Mouse (Mus musculus) forelimb bud, embryonic 11.5 days (tissue): Measurements from ENCODE around the gene Btaf1.
A peak's percentile ranks its signal among the peaks of the same experiment; 100 is the strongest.

Source experiments
- DNase-seq: peaks from one replicate; pipeline ENCODE4 v3.0.0-alpha.2; 2012; ENCODE audit warnings: low read depth, low spot score

Btaf1 gene

DNA sequence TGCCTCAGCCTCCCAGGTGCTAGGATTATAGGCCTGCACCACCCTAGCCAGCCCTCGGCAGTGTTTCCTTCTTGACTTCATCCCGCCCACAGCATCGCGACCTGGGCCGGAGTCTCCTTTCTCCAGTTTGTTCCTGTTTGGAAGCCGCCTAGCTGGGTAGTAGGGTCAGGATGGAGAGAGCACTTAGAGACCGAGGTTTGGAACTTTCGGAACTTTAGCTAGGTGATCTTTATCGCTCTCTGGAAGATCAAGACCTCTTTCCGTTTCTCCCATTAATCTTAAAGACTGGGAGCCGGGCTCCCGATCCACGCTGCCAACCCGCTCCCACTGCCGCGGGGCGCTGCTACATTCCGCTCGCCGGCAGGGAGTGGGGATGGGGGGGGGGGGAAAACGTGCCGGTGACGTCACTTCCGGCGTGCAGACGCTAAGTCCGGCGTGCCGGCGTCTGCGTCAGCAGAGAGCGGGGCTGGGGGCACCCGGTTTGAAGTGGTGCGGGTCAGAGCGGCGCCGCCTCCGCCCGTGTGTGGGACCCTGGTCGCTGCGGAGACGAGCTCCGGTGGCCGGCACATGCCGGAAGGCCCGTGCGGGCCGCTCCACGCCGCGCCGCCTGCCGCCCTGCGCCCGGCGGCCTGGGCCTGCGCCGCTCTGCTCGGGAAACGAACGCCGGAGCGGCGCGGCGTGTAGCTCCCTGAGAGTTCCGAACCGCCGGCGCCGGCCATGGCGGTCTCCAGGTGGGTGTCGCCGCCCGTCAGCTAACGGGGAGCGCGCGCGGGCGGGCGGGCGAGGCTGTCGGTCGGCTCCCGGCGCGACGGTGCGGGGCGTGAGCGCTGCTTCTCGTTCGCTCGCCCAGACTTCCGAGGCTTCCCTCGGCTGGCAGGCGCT lies at the start of gene Btaf1:
Gene Btaf1, plus strand, starts transcription at position 409 of the 882 bp plus-strand sequence.
- peak; percentile 91 for DNase-seq

DNA sequence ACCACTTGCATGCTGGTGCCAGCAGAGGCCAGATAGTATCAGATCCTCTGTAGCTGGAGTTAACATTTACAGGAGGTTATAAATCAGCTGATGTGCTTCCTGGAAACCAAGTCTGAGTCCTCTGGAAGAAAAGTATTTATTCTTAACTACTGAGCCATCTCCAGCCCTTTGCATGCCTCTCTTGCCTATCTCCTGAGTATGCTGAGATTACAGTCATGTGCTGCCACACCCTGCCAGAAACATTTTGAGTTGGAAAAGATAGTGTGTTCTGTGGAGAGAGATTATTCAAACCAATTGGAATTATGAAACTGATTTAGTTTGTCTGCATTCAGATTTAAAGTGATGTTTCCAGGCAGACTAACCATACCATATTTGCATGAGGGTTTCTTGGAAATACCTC lies 48.5 kb upstream of the Btaf1 start:
- DNase-seq: no peak

DNA sequence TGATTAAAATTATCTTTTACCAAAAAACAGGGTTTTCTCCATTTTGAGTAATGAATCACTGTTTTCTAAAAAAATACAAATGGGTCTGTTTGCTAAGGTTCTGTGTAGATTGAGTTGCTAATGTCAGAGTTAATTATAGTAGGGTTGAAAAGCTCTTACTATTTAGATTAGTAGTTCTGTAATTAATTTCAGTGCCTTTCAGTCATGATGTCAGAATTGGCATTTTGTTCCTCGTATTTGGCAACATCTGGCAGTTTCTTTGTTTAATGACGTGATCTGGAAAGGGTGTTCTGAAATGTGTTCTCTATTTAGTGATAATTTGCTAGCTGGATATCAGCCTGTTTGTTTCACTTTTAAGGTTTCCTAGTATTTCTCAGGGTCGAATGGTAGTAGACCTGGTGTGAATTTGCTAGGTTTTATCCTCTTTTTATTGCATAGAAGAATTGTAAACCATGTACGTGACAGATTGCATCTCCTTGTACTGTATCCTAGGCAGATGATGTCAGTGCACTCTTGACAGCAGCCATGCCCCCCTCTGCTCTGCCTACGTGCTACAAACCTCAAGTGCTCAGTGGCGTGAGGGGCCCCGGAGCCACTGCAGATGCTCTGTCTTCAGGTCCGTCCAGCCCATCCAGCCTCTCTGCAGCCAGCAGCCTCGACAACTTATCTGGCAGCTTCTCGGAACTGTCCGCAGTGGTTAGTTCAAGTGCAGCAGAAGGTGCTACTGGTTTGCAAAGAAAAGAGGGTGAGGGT lies 47.0 kb upstream of the Btaf1 start:
- DNase-seq: no peak

DNA sequence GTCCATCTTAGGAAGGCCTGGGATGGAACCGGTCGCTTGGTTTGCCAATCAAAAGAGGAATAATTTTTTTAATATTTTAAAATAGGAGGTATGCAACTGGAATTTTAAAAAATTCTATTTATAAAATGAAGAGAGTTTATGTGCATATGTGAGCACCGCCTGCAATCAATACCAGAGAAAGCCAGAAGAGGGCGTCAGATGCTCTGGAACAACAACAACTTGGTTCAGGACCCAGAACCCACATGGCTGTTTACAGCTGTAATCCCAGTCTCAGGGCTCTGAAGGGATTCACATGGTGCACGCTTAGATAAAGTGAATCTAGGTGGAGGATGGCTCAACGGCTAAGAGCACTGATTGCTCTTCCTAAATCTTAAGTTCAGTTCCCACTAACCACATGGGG lies 42.8 kb upstream of the Btaf1 start:
- DNase-seq: peak; percentile 45

DNA sequence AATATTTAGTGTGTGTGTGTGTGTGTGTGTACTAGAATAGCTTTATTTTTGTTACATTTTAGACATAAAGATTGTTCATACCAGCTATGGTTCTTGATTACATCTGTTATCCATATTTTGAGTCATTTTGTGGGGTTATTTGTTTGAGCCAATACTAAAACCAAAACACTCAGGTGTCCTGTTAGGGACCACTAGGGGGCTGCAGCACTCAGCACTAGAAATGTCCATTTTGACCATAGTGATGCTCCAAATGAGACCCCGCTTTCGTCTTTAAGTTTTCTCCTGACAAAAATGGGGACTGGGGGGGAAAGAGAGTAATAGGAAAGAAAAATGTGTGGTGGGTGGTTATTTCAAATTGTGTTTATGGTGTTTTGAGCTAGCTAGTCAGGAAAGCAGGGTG lies 39.6 kb upstream of the Btaf1 start:
- DNase-seq: peak; percentile 23

DNA sequence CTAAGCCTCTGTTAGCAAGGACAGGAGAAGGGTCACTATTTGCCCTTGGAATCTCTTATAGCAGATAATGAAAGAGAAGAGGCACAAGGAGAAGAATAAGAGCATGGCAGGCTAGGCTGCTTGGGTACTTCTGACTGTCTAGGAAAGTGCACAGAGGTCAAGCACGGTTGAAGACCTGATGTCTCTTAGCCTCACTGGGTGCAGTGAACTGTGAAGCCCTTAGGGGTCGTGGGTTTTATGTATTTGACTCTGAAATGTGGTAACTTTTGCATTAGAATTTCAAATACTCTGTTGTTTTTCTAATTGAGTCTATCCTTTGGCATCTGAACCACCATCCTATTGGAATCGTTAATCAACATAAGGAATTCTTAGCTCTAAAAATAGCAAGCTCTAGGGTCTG lies 38.2 kb upstream of the Btaf1 start:
- no peak for DNase-seq

DNA sequence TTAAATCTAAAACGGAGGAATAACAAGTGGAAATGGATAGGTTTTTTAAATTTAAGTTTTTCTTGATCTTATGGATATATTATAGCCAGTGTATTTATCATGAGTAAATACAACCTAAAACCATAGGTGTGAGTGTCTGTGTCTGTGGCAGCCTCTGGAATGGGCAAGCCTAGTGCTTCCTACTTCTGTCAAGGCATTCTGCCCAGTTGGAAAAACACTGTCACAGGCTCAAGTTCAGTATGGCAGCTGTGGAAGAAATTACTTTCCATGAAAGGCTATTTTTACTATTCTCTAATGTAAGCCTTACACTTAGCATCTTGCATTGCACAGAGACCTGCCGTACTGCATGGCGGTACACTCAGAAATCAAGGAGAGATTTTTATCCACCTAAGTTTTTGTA lies 34.1 kb upstream of the Btaf1 start:
- no peak for DNase-seq

DNA sequence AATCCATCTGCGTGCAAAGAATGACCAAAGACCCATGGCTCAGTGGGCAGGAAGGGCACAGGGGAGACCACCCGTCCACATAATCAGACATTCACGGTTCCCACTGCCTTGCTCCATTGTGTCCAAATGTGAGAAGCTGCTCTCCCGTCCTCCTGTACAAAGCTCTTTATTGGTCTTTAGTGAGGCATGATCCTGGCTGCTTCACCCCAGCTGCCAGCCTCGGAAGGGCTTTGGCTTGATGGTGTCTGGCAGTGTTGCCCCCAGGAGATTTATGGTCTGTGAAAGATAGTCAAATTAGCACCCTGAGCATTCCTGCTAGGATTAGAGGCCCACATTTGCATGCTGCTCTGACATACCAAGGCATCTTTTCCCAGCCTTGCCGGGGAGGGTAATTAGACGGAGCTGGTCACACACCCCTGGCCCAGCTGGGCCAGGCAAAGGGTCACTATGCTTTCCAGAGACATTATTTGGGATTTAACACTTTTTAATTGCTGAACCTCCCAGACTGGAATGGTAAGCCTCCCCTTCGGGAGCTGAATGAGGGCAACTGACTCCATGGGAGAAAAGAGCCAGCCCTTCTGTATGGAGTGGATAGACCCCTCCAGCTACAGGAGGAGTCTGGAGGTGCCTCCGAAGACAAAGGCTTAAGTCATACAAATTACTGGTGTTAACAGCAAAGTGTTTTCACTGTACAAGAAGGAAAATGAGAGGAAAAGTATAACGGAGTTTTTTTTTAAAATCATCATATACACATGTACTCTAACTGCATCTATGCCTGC lies 28.9 kb upstream of the Btaf1 start:
- peak; percentile 16 for DNase-seq

DNA sequence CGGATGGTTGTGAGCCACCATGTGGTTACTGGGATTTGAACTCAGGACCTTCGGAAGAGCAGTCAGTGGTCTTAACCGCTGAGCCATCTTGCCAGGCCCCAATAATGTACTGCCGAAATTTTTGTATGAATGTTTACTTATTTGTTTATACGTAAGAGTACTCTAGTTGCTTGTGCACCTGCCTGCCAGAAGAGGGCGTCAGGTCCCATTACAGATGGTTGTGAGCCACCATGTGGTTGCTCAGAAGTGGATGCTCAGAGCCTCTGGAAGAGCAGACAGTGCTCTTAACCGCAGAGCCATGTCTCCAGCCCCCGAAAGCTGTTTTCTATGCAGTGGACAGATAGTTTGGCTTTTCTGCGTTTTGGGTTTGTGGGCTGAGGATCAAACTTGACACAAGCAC lies 28.1 kb upstream of the Btaf1 start:
- DNase-seq: peak; percentile 26

DNA sequence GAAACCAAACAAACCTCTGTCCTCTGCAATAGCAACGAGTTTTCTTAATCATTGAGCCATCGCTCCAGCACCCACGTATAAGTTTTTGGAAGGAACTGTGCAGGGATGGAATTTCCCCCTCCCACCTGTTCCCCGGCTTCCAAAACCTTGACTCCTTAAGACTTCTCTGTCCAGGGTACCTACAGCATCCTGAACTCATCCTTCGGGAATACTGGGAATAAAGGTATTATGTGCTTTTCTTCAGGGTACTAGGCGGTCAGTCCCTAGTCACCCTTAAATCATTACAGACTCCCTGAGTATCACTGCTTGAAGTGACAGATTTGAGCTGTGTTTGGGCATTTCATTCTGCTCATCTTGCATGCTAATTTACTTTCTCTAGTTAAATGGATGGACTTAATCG lies 22.5 kb upstream of the Btaf1 start:
- DNase-seq: no peak

DNA sequence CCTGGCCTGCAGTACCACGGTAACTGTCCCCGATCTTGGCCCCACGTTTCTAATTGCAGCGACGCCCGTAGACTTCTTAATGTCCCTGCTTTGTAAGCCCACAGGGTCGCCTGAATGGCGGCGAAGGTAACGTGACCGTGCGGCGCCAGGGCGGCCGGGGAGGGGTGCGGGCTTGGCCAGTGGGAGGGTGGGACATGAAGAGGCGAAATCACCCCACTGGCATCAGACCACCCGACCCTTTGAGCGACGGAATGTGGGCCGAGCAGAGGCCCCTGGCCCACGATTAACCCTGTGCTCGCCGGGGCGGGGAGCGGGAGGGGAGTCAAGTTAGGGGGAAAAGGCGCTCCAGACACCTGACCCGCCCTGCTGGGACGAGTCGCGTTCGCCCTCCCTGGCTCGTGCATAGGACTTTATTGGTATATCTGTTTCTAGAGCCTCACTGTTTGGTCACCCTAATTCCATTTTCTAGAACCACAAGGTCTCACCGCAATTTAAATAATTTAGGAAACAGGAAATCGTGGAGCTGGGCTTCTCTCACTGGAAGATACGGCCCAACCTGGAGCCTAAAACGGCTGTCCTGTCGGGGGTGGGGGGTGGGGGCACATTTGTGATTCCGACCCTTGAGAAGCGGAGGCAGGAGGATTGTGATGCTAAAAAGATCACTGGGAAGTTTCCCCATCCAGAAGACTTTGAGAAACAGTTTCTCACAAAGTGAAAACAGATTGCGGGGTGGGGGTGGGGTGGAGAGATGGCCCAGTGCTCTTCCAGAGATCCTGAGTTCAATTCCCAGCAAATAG lies 21.5 kb upstream of the Btaf1 start:
- DNase-seq: peak; percentile 81

DNA sequence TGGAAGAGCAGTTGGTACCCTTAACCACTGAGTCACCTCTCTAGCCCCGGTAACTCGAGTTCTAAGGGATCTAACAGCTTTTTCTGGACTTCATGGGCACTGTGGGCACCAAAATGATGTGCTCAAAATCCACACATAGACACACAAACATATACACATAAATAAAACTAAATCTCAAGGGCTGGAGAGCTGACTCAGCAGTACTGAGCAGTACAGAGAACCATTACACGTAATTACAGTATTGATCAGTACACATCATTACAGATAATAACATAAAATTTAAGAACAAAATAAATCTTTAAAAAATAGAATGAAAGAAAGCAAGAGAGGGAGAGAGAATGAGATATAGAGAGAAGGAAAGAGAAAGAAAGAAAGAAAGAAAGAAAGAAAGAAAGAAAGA lies 16.7 kb upstream of the Btaf1 start:
- no peak for DNase-seq

DNA sequence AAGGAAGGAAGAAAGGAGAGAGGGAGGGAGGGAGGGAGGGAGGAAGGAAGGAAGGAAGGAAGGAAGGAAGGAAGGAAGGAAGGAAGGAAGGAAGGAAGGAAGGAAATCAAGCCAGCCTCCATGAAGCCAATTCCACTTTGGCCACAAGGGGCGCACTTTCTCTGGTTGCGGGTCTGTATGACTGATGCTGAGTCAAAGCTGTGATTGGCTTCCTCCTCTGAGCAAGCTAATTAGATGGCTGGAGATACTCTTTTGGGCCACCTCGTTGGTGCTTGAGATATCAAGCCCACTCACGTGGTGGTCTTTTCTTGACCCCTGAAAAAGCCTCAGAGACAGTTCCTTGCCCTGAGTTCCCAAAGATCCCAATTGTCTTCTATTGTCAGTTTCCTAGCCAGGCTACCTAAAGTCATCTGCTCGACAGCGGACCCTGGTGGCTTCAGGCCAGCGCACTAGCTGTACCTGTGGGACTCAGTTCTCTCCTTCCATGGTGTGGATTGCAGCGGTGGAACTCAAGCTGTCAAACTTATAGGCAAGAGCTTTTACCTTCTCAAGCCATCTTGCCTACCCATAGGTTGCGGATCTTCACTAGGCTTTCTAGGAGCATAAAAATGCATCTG lies 16.1 kb upstream of the Btaf1 start:
- peak; percentile 66 for DNase-seq

DNA sequence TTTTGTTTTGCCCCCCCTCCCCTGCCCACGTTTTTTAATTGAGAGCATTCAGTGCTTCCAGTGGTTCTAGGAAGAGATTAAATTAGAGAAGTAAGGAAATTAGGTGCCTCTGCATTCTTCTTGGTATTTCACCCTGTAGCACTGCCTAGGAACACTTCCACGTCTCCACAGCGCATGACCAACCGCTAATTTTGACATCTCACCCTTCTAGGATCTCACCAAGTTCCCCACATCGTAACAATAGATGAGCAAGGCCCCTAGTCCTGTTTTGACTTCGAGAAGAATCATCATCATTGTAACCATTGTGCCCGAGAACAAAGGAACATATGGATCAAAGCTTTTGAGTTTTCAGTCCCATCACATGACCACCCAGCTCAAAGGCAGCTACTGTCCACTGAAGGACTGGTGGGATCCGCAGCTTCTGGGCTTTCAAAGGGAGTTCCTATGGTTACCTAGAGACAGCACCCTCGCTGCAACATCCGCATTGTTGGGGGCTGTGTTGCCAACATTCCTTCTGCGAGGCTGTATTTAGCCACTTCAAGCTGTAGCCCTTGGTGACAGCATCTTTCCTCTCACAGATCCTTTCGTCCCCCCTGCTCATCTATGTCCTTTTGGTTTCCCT lies 15.3 kb upstream of the Btaf1 start:
- DNase-seq: no peak

DNA sequence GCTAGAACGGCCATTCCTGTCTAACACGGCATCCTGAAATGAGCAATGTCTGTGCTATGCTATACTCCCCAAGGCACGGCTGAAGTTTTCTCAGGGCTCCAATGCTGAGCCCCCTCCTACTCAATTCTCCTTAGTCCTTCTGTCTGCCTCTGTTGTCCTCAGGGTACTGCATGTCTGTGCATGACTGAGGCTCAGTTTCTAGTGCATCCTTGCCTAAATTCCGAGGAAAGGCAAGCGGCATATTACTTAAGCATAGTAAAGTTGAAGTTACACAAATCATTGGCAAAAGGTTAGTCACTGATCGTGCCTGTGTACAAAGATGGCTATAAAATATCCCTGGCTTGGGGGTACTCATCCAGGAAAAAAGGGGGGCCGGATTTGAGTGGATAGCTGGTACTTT lies 12.8 kb upstream of the Btaf1 start:
- DNase-seq: no peak

DNA sequence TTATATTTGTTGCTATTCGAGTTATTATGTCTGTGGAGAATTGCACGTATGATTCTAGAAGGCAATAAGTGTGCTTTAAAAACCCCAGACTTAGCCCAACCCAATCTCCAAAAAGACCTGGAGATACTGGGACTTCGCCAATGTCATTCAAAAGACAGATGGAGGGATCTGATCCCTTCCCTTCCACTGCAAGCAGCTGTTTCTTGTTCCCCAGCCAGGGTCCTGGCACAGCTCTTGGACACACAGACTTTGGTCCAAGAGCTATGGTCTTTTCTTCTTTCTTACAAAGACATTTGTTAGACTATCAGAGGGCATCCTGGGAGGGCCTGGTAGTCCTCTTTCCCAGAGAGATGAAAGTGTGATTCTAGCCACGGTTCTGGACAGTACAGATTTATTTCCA lies 9.7 kb upstream of the Btaf1 start:
- no peak for DNase-seq

DNA sequence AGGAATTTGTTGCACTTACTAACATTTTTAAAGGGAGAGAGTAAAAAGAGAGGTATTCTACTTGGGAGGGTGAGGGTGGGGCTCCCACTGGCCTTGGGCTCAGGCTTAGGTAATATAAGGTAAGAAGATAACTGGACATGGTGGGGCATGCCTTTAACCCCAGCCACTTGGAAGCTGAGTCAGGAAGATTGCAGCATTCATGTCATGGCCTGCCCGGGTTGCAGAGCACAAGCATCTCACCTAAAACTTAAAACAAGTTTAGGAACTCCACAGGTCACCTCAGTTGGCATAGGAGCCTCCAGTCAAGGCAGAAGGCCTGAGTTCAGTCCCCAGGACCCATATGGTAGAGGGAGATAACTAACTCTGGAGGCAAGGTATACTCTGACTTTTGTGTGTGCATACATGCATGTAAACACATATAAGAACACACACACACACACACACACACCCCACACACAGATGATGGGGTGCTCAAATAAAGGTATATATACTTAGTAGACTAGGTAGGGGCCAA lies 8.9 kb upstream of the Btaf1 start:
- DNase-seq: no peak

DNA sequence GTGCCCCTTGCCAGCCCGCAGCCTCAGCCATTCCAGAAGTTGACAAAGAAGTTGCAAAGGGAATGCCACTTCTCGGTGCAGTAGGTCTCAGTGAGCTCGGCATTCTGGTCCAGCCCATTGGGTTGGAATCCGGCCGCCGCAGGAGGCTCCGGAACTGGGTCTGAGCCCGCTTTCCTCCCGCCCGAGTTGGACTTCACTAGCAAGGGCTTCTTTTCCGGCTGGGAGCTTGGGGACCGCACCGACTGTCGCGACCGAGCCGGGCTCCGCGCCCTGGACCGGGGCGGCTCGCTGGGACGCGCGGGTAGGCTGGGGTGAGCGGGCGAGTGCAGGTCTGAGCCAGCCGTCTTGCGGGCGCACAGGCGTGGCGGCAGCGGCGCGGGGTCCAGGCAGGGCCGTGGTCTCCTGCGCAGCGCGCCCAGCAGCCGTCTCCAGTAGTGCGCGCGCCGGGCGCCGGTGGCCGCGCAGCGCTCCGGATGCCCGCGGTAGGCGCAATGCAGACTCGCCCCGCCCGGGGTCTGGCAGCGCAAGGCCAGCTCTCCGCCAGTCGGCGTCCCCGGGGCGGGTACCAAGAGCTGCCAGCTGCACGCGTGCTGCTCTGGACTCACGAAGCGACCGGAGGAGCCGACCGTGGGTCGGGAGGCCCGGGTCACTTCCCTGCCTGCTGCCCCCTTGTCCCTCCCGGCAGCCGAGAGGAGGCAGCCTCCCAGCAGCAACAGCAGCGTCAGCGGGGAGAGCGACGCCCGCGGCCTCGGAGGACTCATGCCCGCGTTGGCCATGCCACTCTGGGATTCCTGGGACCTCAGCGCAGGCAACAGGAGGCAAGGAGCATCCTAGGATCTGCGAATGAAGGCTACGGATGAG lies 7.2 kb upstream of the Btaf1 start:
- peak; percentile 69 for DNase-seq

DNA sequence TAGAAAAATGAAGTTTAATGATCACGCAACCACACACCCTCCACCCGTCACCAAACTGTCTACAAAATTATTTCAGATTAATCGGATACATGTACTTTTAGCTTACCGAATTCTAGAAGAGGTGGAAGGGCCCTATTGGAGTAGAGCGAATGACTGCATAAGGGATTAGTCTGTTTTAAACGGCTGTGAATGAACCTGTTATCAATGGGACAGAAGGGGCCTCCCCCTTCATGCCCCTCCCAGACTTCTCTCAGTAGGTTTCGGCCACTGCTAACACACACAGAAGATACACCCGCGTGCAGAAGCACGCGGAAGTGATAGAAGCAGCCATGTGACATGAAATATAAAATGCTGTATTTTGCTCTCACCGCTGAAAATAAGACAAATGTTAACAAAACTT lies 6.4 kb upstream of the Btaf1 start, which contains the start of gene Fgfbp3:
Gene Fgfbp3, minus strand, starts transcription at position 150 of the 400 bp plus-strand sequence.
- no peak for DNase-seq
